Mouse (Mus musculus) right cerebral cortex, adult 2 months (tissue): ENCODE measurements around the gene Cenpo.
A peak's percentile ranks its signal among the peaks of the same experiment; 100 is the strongest.
"Not testable (repeated sequence)": the region's sequence is repeated elsewhere in the genome, so short reads cannot be mapped to it uniquely, and the experiment has no call there.

Experiments used
- DNase-seq, 2 experiments: peaks; one replicate each; pipeline ENCODE4 v3.0.0; 2021 to 2022; ENCODE audit warnings: low spot score in 2 of 2

The Cenpo gene

DNA sequence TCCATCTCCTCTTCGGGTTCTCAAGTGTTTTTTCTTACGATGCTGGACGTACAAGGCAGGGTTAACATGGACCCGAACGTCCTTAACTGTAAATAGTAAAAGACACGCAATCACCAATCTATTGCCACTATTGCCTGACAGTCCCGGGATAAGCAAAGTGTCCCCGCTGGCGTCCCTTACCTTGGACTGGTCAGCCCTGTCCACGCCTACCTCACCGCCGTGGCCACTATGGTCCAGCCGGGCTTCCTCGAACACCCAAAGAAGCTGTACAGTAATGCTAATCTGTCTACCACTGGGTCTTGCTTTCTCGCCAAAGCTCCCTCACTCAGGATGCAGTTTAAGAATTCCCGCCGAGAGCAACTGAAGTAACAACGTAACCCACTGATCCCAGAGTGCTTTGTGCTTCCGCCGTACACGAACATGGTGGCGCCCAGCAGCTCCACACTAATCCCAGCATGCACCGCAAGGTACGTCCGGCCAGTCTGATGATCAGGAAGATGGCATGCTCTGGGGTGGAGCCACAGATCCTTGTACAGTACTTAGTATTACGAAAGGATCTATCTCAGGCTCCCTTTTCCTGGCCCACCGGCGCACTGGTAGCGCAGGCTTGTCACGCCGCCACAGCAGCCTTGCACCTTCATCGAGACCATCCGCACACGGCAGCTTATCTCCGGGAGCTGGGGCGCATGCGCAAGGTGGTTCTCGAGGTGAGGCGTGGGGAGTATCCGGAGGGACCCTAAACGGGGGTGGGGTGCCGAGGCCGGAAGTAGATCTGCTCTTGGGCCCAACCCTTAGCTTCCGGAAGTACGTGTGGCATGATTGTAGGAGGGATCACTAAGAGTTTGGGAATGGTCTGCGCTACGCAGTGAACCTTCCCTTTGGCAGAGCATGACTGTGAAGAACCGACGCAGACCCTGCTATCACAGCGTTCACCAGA, at the start of gene Cenpo, which contains the start of gene Ptrhd1:
Cenpo (minus strand) TSS at position 723 of the 937 bp plus-strand sequence.
Ptrhd1 (plus strand) TSS at position 456 of the 937 bp plus-strand sequence.
- DNase-seq: peak; percentile 96 to 99

DNA sequence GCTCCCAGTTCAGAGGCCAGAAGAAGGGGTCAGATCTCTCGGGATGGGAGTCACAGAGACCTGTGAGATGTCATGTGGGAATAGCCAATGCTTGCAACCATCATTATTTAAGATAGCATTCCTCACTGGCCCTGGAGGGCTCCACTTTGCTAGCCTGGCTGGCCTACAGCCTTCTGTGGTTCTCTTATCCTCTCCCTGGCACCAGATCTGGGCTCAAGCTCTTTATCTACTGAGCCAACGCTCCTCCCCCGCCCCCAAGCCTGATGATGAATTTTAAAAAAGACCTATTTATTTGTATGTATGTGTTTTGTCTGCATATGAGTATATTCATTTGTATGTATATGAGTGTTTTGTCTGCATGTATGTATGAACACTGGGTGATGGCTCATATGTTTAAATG, 45.8 kb upstream of the Cenpo start:
- DNase-seq: no peak

DNA sequence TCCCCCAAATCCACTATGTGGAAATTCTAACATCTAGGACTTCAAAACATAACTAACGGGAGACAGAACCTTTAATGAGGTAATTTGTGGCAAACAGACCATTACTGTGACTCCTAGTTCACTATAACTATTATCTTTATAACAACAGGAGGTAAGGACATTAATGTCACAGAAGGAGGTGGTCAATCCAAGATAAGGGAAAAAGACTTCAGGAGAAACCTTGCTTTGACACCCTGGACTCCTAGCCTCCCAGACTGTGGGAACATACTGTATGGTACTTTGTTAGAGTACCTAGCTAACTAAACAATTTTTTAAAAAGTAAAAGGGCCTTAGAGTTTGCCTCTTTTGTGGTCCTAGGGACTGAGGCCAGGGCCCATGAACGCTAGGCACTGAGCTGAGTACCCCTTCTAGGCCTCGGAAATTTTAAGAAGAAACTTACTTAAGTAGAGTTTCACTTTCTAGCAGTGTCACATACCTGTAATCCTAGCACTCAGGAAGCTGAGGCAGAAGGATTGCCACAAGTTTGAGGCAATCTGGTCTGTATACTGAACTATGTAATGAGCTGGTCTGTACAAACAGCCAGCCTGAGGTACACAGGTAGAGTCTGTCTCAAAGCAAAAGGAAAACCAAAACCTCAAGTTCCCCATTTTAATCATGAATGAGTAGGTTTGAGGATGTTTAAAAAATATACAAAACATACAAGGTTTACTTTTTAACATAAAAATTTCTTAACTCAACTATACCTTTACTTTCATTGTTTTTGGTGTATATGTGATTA, 45.1 kb upstream of the Cenpo start:
- DNase-seq: no peak

DNA sequence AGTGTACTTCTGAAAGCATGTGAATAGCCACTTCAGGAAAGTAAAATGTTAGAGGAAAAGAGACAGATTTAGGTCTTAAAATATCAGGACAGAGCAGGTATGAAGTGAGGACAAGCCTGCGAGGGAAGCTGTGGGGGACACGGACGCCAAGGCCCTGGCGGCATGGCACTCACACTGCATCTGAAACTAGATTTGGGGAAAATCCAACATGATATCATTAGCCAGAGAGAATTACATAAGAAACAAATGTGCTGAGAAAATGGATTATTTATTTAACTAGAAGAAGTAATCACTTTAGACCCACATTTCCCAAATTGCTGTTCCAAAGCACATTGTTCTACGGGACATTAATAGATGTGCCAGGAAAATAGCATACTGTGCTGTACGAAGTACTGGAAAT, 37.0 kb upstream of the Cenpo start:
- no peak for DNase-seq

DNA sequence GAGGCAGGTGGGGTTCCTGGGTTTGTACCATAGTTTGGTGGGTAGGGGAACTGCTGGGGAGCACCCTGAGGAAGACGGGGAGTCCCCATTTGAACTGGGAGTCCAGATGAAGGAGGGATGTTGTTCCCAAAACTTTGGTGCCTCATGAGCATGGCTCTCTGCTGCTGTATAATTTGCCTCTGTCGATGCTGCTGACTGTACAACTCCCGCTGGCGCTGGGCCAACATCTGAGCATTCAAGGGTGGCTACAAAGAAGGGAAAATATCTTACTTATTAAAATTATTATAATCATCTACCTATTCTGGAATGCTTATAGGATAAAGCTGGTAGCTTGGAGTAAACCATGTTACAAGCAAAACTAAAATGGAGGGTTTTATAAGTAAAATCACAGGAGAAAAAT, 33.7 kb upstream of the Cenpo start:
- no peak for DNase-seq

DNA sequence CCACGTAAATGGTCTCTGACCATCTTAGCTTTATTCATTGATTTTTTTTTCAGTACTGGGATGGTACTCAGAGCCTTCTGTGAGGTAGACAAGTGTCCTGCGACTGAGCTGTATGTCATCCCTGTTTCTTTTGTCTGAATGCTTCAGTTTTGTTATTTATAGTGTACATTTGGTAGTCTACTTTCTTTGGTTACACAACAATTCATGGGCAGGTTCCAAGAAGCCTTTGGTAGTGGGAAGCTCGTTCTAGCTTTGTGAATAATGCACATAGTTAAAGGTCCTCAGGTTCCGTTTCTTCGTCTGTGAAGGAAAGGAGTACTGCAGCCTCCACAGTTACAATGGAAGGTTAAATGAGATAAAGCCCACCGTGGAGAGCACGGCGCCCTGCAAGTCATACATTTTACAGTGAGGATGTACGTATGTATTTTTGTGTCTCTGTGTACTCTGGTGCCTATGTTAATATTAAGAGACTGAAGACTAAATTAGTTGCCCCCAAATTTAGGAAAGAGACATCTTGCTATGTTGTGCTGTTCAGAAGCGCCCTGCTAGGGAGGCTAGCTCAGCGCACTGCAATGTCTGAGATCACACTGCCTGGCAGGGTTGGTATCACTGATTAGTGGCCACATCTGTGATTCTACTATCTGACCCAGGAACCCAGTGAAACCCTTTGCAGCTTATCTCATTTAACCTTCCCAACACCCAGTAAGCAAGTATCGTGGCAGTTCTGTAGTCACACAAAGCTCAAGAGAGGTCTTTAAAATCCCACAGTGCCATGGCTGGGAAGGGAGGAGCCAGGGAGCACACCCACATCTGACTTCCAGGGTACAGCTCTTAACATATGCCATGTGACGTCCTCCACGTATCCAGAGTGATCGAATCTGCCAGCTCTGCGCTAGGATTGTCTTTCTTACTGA, 18.9 kb upstream of the Cenpo start:
- DNase-seq: no peak

DNA sequence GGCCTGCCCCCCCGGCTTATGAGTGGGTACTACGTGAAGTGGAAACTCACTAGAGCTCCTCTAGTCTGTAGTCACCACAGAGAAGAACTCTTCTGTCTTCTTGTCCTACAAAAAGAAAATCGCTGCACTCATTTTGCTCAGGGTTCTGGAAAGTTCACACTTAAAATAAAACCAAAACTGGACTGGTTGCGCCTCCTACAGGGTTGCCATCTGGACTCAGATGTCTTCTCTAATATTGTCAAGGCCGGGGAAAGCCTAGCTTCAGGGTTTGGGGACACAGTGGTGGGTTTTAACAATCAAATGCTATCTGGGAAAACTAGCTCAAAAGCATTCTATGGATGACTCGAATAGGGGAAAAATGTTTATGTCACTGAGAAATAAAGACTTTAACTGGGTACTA, 15.7 kb upstream of the Cenpo start:
- DNase-seq: no peak

DNA sequence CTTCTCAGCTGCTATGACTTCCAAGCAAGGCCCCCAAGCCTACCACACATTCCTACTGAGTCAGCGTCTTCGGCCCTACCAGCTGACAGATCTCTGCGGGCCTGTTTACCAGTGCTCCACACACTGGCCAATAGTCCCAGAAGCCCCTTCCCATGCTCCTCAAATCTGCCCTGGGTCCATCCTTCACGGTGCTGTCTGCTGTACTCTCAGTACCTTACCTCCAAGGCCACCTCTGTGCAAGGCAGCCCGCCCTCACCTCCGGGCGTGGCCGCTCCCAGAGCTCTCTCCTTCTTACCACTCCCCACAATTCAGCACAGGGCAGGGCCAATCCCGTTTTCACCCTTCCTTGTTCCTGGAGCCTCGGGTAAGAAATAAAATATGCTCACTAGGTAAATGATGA, 11.6 kb upstream of the Cenpo start:
- no peak for DNase-seq

DNA sequence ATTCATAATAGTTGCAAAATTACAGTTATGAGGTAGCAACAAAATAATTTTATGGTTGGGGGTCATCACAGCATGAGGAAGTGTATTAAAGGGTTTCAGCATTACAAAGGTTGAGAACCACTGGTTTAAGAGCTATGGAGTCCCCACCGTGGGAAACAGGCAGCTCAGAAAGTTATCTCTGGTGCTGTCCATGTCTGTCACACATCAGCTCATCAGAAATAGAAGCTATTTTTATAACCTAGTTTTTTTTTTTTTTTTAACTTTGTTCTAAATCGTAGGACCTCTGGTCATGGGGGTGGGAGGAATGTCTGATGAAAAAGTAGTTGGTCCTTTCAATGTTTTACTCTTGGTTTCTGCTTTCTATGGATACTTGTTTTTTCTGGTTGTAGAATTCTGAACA, 9.7 kb upstream of the Cenpo start:
- no peak for DNase-seq

DNA sequence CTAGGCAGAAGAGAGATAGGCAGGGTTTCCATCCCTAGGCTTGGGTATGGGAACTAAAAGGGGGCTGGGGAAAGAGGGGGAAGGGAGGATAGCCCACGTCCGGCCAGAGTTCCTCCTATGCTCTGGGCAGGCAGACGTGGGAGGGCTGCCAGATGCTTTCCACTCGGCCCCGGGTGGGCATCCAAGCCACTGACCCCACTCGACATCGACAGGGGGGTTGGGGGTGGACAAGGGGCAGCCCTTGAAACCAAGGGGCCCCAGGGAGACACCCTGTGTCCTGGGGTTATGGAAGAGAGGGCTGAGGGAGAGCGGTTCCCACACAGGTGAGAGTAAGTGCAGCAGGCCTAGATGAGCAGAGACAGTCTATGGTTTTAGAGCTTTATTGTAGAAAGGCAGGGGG, 6.2 kb upstream of the Cenpo start:
- not testable (repeated sequence) for DNase-seq

DNA sequence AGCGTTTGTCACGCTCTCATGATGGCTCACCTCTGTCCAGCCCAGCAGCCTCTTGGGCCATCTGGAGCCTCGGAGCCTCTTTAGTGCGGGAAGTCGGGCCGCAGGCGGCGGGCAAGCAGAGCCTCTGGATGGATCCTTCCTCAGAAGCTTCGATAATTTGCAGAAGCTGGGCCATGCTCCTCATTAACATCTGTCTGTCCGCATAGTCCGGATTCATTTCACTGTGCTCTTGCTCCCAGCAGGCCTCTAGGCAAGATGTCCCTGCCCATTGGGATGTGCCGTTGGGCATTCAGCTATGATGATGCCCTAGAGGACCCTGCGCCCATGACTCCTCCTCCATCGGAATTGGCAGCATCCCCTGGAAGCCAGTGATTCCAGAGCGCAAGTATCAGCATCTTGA, 3.4 kb upstream of the Cenpo start:
- no peak for DNase-seq

DNA sequence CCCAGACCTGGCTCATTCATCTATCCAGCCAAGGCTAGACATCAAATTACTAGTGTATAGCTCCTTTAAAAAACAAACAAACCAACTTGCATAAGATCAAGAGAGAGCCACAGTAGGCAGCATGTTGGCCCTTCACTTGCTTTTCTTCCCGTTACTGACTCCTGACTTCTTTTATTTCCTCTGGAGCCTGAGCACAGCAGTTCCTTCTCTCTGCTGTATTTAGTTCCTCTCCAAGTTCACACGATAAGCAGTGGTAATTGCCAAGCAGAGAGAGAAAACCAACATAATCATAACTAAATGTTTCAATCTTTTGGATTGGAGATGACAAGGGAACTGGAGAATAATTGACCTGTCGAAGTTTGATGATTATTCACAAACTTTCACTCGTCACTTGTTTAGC, 1.3 kb downstream of the Cenpo start:
- no peak for DNase-seq

DNA sequence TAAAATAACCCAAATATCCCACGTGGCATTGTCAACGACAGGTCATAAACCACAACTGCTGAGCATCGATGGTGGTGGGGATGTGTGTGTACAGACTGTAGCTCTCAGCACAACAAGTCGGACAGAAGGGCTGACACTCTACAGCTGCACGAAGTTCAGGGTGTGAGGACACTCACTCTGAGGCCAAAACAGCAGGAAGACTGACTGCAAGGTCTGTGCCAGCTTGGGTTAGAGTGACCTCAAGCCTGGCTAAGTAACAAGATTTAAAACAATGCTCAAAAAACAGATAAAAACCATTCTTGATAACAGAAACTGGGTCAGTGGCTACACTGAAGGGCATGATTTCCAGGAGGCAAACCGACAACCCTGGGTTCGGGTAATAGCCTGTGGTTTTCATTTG, 3.9 kb downstream of the Cenpo start:
- no peak for DNase-seq

DNA sequence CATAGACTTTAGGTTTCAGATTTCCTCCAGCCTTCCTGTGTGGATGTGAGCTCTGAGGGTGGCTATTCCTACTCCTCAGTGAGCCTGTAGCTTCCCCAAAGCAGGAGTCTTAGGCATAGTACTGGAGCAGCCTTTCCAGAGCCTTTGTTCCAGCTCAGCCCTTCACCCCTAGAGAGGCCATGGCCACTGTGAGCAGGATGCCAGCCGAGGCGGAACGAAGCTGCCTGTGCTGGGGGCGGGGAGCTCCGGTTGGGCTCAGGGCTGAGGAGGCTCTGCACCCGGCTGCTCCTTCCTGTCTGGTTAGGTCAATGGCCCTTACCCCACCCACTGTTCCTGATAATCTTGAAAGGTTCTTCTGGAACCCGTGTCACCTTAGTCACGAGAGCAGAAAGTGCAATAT, 21.2 kb downstream of the Cenpo start:
- DNase-seq: no peak

DNA sequence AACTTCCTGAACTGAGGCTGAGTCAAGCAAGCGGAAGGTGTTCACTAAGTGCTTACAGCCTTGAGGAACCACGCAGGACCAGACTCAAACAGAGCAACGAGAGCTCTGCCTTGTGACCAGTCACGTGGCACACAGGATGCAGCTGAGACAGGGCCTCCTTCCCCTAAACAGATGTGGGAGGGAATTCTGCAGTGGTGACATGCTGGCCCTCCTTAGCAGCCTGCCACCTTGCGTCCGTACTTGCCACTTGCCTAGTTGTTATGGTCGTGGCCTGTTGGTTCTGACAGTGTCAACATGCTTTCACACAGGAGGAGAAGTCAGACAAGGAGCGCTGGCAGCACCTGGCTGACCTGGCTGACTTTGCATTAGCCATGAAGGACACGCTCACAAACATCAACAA, 22.9 kb downstream of the Cenpo start:
- no peak for DNase-seq

DNA sequence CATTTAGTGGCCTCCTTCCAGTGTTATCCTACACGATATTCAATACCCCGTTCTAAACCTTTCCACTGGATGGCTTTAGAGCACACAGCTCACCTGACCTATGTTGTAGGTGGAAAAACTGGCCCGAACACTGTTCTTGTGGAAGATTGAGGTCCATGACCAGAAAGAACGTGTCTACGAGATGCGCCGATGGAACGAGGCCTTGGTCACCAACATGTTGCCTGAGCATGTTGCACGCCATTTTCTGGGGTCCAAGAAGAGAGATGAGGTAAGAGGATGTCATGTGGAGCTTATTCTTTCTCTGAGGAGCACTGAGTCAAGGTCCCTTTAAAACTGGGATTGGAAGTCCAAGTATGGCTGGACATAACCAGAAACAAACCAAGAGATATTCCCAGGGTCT, 24.9 kb downstream of the Cenpo start:
- no peak for DNase-seq

DNA sequence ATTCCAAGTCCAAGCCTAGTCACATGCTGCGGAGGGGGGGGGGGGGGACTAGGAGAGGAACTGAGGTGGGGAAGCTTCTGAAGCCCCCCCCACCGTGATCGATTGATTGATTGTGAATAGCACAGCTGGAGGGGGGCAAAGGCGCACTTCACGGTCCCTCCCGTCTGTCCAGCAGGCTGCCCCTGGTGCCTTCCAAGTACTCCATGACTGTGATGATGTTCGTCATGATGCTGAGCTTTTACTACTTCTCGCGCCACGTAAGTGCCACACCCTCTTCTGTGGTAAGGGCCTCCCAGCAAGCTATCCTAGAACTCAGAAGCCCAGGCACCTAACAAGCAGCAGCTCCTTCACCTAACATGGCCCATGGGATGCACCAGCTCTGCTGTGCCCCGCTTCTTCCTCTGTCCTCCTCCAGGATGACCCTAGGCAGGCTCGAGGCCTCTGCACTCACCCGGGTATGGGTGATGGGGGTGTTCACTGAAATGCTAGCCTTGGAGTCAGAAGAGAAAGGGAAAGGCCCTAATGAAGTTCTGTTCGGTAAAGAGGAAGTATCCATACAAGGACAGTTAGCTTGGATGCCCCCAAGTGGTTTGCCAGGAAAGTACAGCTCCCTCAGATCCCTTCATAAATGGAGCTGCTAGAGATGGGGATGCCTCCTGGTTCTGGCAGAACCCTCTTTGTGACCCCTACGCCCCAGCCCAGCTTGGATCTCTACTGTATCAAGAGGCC, 25.5 kb downstream of the Cenpo start:
- DNase-seq: peak; percentile 78 to 88

DNA sequence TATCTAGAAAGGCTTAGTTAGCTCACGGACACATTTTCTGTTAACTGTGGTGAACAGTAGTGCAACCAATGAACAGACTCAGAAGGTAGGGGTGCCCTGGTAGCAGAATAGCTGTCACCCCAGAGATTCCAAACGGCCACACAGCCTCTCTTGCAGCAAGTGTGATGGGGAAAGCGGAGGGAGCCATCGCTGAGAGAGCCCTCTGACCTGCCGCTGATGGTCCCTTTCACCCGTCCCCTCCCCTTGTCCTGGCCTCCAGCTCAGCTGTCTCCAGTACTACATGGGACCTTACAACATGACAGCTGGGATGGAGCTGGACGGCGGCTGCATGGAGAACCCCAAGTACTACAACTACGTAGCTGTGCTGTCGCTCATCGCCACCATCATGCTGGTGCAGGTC, 28.0 kb downstream of the Cenpo start:
- no peak for DNase-seq

DNA sequence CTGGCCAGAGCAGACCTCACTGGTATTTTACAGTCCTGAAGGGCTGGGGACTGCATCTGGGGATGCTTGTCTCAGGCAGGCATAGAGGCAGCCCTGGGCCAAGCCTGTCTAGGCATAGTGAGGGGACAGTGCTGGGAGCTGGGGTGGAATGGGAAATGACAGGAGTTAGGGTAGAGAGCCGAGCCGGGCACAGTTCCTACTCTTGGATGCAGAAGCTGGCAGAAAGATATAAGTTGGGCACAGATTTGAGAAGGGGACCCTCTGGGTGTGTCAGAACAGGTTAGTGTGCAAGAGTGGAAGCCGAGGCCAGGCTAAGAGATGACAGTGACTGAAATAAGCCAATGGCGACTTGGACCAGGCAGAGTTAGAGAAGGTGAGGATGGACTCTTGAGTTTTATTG, 31.9 kb downstream of the Cenpo start:
- DNase-seq: no peak

DNA sequence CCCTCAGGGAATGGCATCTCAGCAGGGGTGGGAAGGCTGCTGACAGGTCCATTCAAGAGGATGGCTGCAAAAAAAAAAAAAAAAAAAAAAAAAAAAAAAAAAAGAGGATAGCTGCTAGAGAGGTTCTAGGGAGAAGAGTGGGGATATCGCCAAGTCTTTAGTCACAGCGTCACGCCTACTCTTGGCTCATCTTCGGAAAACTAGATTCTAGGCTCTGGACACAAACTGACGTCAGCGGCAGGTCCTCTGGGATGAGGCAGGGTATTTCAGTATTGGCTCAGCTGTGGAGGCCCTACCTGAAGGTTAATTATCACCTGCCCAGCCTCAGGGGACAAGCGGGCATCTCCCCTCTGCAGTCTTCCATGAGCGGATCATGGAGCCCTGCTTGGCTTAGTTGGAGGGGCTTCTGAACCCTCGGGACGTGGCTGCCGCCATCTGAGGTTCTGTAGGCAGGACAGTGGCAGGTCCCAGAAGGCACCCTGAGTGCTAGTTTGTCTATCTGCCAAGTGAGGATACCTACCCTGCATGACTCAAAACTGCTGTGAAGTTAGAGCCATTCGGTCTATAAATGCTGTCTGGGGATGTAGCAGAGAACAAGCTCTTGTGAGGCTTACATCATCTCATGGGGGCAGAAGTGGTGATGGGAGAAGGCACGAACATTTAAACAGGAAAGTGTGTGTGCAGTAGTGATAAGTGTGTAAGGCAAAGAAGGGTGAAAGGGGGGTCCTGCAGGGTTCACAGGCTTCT, 32.5 kb downstream of the Cenpo start:
- peak; percentile 59 to 65 for DNase-seq
